Mouse (Mus musculus) ES-Bruce4 (cell line): ENCODE measurements around the gene Sirpa.

ENCODE experiments used
- CTCF ChIP-seq: IDR thresholded peaks from one replicate; pipeline ENCODE4 v1.8.1; 2011; ENCODE audit warnings: low read depth, low read length
- EP300 ChIP-seq: IDR thresholded peaks from 2 replicates; pipeline ENCODE4 v1.6.1; 2011; ENCODE audit warnings: low read depth, low read length; ENCODE audit not compliant: insufficient read depth
- POLR2A ChIP-seq: IDR thresholded peaks from one replicate; pipeline ENCODE4 v1.8.1; 2011; ENCODE audit warnings: low read length; ENCODE audit not compliant: insufficient read depth

GRCm38 (mm10) chr2:129632324-129632723, 39.7 kb downstream of the Sirpa start:
- TF ChIP-seq CTCF (no peak), EP300 (no peak), POLR2A (no peak)
